Mouse (Mus musculus) heart, embryonic 16.5 days (tissue): ENCODE measurements around the gene Hoxc11. TPM values are rescaled to one million over a fixed set of nuclear protein-coding genes. Genes with fewer than 3 reads are reported as not detected.

ENCODE experiments used
- ATAC-seq: fragments of 200-750 bp; cut with Nextera tagmentation; replicated peaks from 2 replicates; pipeline ENCODE4 v1.8.0; 2017; ENCODE audit warnings: moderate number of reproducible peaks; ENCODE audit not compliant: insufficient read depth, low FRiP score; ENCODE audit errors: extremely low read depth
- H3K27ac ChIP-seq: fragments of 300-500 bp; sonication (generic); 2 replicates; pipeline ENCODE4 v1.5.1; 2014; ENCODE audit warnings: mild to moderate bottlenecking, low read length, control low read depth, moderate library complexity
- H3K27me3 ChIP-seq: fragments of 300-500 bp; sonication (generic); 2 replicates; pipeline ENCODE4 v1.6.1; 2014; ENCODE audit warnings: low read length, mixed read lengths; ENCODE audit not compliant: control insufficient read depth, insufficient read depth
- H3K36me3 ChIP-seq: fragments of 300-500 bp; sonication (generic); 2 replicates; pipeline ENCODE4 v1.6.1; 2014; ENCODE audit not compliant: control insufficient read depth, insufficient read depth
- H3K4me1 ChIP-seq: fragments of 300-500 bp; sonication (generic); 2 replicates; pipeline ENCODE4 v1.6.1; 2014; ENCODE audit warnings: low read length, mixed read lengths; ENCODE audit not compliant: control insufficient read depth, insufficient read depth
- H3K4me2 ChIP-seq: fragments of 300-500 bp; sonication (generic); 2 replicates; pipeline ENCODE4 v1.6.1; 2014; ENCODE audit warnings: low read depth, mild to moderate bottlenecking, control low read depth, low read length
- H3K4me3 ChIP-seq: fragments of 300-500 bp; sonication (generic); 2 replicates; pipeline ENCODE4 v1.5.1; 2014; ENCODE audit warnings: mild to moderate bottlenecking, control low read depth, low read length
- H3K9ac ChIP-seq: fragments of 300-500 bp; sonication (generic); 2 replicates; pipeline ENCODE4 v1.6.1; 2014; ENCODE audit warnings: low read length, control low read depth
- H3K9me3 ChIP-seq: fragments of 300-500 bp; sonication (generic); replicated peaks from 2 replicates; pipeline ENCODE4 v1.6.1; 2016; ENCODE audit warnings: low read length; ENCODE audit not compliant: control insufficient read depth
- WGBS: fragments of 180-500 bp; shearing (Covaris S2); extraction: QIAGEN DNeasy Blood & Tissue Kit; methylation state at CpG from one replicate; pipeline ENCODE4 v1.1.7; 2014; 5-methylcytosine and 5-hydroxymethylcytosine counted together
- polyA plus RNA-seq: library from polyadenylated mRNA; unstranded; fragments of >200 nt; fragmentation: Nextera tagmentation; extraction: Ambion mirVana; gene quantifications from 2 replicates; pipeline ENCODE4 v1.2.1, GENCODE M21; 2015

Hoxc11 gene
- polyA plus RNA-seq, 1 experiment from 2014 or later = not detected

DNA sequence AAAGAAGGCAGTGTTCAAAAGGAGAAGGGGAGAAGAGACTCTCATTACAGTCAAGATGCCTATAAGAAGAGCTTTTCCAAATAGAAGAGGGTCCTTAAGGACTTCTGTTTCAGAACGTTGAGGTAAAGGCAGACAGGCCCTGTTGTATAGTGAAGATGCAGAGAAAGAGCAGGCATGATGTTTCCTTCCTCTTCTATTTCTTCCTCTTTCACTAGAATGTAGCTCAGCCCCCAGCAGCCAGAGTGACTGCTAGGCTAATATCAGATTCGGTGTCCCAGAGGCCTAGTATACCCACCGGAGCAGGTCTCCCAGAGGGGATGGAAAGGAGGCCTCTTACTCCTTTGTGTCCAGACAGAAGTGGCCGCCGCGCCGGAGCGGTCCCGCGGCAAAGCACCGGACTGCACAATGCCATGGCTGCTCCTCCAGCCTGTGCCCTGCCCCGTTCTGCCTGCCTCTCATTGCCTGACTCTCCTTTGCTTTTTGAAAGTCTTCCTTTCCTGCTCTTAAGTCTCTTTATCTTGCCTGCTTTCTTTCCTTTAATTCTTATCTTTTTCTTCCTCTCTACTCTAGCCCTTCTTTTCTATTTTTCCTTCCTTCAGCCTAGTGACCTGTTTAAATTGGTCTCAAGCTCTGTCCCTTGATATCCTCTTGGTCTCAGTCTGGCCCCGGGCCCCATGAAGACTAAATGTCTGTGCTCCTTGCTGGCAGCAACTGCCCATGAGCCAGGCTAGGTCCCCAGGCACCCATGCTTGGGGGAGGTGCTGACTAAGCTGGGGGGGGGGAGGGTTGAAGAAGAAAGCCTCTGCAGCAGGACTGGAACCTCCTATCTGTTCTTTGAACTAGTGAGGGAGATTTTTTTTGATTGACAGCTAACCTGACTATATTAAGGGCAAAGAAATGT is 24.6 kb downstream of the Hoxc11 start:
- Histone ChIP-seq H3K4me1 (peaks cover 7% of the 10 kb centered on the region), H3K9ac (no peak overlapping the region), H3K27ac (no peak overlapping the region), H3K36me3 (no peaks in the 10 kb centered on the region), H3K27me3 (peaks cover 95% of the 10 kb centered on the region), H3K9me3 (no peaks in the 10 kb centered on the region), H3K4me3 (no peak overlapping the region), H3K4me2 (no peak overlapping the region)
- WGBS = 5% methylated on average over 13 of the region's 13 CpGs
- ATAC-seq = no peak

DNA sequence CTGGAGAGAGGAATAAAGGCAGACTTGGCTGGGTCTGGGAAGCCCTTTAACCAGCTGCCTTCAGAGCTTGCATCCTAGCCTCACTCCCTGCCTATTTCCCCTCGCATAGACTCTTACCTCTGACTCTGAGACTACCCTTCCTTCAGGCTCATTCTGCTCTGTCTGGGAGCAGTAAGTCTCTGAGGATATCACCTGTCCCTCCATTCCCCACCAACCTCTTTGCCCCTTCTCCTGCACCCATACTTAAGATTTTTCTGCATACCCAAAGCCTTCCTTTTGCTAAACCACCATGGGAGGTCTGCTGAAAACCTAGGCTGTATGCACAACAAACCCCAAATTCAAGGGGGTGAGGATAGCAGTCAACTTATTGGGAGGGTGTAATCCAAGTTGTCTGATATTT is 25.7 kb downstream of the Hoxc11 start:
- ATAC-seq = no peak

DNA sequence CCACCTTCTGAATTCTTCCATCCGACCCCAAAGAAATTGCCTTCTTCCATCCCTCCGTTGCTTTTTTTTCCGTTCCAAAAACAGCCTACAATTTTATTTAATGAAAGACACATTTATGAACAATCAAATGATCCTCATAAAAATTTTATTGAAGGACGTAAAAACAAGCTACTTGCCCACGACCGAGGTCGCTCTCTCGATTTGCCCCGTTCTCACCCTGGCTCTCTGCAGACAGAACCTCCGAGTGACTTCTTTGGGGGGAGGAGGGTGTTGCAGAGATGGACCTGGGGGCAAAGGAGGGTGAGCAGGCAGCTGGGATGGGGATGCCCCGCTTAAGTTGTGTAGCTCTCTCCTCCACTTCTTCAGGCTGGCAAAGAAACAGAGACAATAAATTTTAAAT is 26.1 kb downstream of the Hoxc11 start:
- H3K27ac ChIP-seq = no peak overlapping the region
- no peak for ATAC-seq
- 5% methylated on average over 11 of the region's 11 CpGs for WGBS
- H3K27me3 ChIP-seq = peaks cover 93% of the 10 kb centered on the region
- H3K9me3 ChIP-seq = no peaks in the 10 kb centered on the region
- no peak overlapping the region for H3K4me3 ChIP-seq
- no peak overlapping the region for H3K9ac ChIP-seq
- H3K4me2 ChIP-seq = no peak overlapping the region
- H3K36me3 ChIP-seq = no peaks in the 10 kb centered on the region
- H3K4me1 ChIP-seq = peaks cover 7% of the 10 kb centered on the region

More for the DNA sequence above, 25.7 kb downstream of the Hoxc11 start:
- H3K4me3 ChIP-seq = no peak overlapping the region
- H3K27me3 ChIP-seq = peaks cover 93% of the 10 kb centered on the region
- H3K9me3 ChIP-seq = no peaks in the 10 kb centered on the region
- peaks cover 7% of the 10 kb centered on the region for H3K4me1 ChIP-seq
- 16% methylated on average over 1 of the region's 1 CpGs for WGBS
- no peak overlapping the region for H3K9ac ChIP-seq
- no peak overlapping the region for H3K27ac ChIP-seq
- no peaks in the 10 kb centered on the region for H3K36me3 ChIP-seq
- H3K4me2 ChIP-seq = no peak overlapping the region

DNA sequence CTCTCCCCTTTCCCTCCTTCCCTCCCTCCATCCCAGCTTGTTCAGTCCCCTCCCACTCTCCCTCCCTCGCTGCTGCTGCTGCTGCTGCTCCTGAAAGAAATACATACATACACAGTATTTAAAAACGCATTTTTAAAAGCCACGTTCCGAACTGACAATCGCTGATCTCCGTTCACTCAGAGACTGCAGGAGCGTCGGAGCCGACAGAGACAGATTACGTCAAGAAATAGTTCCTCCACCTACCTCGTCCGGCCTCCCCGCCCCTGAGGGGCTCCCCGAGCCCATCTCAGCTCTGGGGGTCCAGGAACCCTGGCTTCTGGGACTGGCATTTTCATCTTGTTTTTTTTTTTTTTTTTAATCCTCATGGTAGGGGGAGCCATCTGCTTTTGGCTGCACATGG is 26.7 kb downstream of the Hoxc11 start:
- no peak overlapping the region for H3K9ac ChIP-seq
- 0 out of 2 replicates have a peak overlapping the region, but pooled peaks have one; percentile 46 for H3K4me2 ChIP-seq
- no peak overlapping the region for H3K4me3 ChIP-seq
- peaks cover 7% of the 10 kb centered on the region for H3K4me1 ChIP-seq
- no peaks in the 10 kb centered on the region for H3K36me3 ChIP-seq
- no peak overlapping the region for H3K27ac ChIP-seq
- peaks cover 93% of the 10 kb centered on the region for H3K27me3 ChIP-seq
- no peak for ATAC-seq
- no peaks in the 10 kb centered on the region for H3K9me3 ChIP-seq
- WGBS = 1% methylated on average over 14 of the region's 14 CpGs

DNA sequence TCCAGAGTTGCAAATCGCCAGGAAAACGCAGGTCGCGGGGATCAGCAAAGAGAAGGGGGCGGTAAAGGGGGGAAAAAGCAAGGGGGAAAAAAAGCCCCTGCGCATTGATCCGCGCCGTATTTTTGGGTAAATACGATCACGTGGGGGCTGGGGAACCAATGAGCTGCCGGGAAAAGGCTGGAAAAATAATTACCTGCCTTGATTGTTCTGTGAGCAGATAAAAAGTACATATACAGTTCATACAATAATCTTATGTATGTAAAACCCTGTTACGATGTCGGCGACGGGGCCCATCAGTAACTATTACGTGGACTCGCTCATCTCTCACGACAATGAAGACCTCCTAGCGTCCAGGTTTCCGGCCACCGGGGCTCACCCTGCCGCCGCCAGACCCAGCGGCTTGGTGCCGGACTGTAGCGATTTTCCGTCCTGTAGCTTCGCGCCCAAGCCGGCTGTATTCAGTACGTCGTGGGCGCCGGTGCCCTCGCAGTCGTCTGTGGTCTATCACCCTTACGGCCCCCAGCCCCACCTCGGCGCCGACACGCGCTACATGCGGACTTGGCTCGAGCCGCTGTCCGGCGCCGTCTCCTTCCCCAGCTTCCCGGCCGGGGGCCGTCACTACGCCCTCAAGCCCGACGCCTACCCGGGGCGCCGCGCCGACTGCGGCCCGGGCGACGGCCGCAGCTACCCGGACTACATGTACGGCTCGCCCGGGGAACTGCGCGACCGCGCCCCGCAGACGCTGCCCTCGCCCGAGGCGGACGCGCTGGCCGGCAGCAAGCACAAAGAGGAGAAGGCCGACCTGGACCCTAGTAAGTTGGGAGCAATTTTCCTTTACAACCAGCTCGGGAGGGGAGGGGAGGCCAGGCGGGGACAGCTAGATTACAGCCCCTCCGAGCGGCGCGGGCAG is 27.4 kb downstream of the Hoxc11 start:
- Histone ChIP-seq H3K9ac (no peak overlapping the region), H3K9me3 (no peaks in the 10 kb centered on the region), H3K27me3 (peaks cover 93% of the 10 kb centered on the region), H3K4me3 (peak overlapping the region; percentile 29), H3K27ac (no peak overlapping the region), H3K4me1 (peaks cover 7% of the 10 kb centered on the region), H3K4me2 (peak overlapping the region; percentile 46), H3K36me3 (no peaks in the 10 kb centered on the region)
- under 1% methylated on average over 88 of the region's 88 CpGs for WGBS
- ATAC-seq = no peak

DNA sequence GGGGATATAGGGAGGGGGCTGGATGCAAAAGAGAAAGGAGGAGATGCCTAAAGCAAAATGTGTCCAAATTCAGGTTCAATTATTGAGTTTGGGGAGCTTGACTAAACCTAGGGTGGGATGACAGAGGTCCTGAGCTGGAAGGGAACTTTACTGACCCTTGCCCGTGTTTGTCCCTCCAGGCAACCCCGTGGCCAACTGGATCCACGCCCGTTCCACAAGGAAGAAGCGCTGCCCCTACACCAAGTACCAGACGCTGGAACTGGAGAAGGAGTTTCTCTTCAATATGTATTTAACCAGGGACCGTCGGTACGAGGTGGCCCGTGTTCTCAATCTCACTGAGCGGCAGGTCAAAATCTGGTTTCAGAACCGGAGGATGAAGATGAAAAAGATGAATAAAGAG is 29.5 kb downstream of the Hoxc11 start:
- peaks cover 7% of the 10 kb centered on the region for H3K4me1 ChIP-seq
- no peak overlapping the region for H3K4me2 ChIP-seq
- no peak for ATAC-seq
- H3K4me3 ChIP-seq = no peak overlapping the region
- no peak overlapping the region for H3K27ac ChIP-seq
- no peaks in the 10 kb centered on the region for H3K36me3 ChIP-seq
- no peaks in the 10 kb centered on the region for H3K9me3 ChIP-seq
- peaks cover 92% of the 10 kb centered on the region for H3K27me3 ChIP-seq
- 2% methylated on average over 12 of the region's 12 CpGs for WGBS
- no peak overlapping the region for H3K9ac ChIP-seq

DNA sequence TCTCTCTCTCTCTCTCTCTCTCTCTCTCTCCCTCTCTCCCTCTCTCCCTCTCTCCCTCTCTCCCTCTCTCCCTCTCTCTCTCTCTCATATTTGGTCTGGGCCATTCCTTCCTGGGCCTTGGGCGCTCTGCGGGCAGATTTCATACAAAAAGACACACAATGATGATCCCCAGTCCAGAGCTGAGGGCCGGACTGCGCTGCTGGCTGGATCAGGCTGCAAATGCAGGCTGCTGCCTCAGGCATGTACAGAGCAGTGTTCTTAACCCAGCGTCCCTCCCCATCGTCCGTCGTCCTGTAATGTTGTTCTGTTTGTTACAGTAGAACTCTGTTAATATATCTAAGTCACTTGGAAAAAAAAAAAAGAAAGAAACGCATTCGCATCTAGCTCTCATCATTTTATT is 30.3 kb downstream of the Hoxc11 start:
- Histone ChIP-seq H3K4me1 (peaks cover 7% of the 10 kb centered on the region), H3K27me3 (peaks cover 92% of the 10 kb centered on the region), H3K4me2 (no peak overlapping the region), H3K9ac (no peak overlapping the region), H3K27ac (no peak overlapping the region), H3K36me3 (no peaks in the 10 kb centered on the region), H3K4me3 (no peak overlapping the region), H3K9me3 (no peaks in the 10 kb centered on the region)
- no peak for ATAC-seq
- WGBS = 4% methylated on average over 10 of the region's 10 CpGs

DNA sequence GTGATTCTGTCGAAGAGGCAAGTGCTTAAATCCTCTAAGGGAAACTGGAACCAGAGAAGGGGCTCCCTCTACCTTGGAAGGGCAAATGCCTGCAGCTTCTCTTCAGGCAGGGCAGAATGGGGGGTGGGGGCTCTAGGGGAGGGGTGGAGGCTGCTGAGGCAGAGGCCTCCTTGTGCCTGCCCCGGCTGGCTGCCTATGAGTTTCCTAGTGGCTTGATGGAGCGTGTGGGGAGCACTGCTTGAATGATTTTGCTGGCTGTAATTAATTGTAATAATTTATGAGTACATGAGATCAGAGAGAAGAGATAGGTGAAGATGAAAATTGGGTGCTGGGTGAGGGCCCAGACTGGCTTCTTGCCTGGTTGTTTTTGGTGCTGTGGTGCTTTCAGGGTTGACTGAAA is 30.7 kb downstream of the Hoxc11 start:
- Histone ChIP-seq H3K4me3 (no peak overlapping the region), H3K9ac (no peak overlapping the region), H3K36me3 (no peaks in the 10 kb centered on the region), H3K4me2 (no peak overlapping the region), H3K27ac (no peak overlapping the region), H3K9me3 (no peaks in the 10 kb centered on the region), H3K27me3 (peaks cover 91% of the 10 kb centered on the region), H3K4me1 (peaks cover 7% of the 10 kb centered on the region)
- ATAC-seq = no peak
- 3% methylated on average over 3 of the region's 3 CpGs for WGBS
